Mouse (Mus musculus) ES-E14 (cell line): ENCODE data around the gene Ubtd2.

Experiments used
- CHD2 ChIP-seq: IDR thresholded peaks from 2 replicates; pipeline ENCODE4 v1.6.1; 2014; ENCODE audit warnings: mild to moderate bottlenecking, low read depth, low read length, inconsistent platforms
- HCFC1 ChIP-seq: IDR thresholded peaks from 2 replicates; pipeline ENCODE4 v1.6.1; 2012; ENCODE audit warnings: low read length, inconsistent platforms, borderline replicate concordance; ENCODE audit not compliant: insufficient read depth
- MAFK ChIP-seq: IDR thresholded peaks from 2 replicates; pipeline ENCODE4 v1.6.1; 2014; ENCODE audit warnings: mild to moderate bottlenecking, low read depth, low read length, inconsistent platforms; ENCODE audit not compliant: insufficient read depth
- ZC3H11A ChIP-seq: IDR thresholded peaks from 2 replicates; pipeline ENCODE4 v1.6.1; 2012; ENCODE audit warnings: low read depth, mild to moderate bottlenecking, inconsistent platforms, low read length, borderline replicate concordance
- ZNF384 ChIP-seq: IDR thresholded peaks from 2 replicates; pipeline ENCODE4 v1.6.1; 2012; ENCODE audit warnings: low read depth, low read length, inconsistent platforms

DNA sequence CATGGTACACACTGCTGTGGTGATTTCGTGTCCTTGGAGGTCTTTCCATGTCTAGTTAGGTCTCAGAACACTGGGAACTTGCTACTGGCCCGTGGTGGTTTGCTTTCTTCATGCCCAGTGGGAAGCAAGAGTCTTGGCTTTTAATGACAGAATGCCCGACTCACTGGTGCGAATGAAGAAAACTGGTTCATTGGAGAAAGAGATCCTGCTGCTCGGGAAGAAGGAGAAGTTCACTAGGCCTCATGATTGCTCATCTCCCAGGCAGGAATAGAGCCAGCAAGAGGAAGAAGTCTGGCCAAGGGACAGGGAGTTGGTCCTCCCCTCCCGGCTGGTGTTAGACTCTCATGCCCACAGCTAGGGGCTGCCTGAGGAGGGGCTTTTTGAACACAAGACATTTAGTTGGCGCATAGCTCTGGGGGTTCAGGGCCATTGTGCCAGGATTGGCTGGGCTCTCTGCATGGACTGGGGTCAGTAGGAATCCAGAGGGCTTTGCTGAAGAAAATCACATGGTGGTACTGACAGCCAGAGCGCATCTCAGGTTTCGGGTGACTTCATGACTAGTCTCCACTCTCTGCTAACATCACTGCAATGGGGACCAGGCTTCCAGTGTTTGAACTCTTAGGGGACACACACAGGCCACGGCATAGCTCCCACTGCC is 101.3 kb downstream of the Ubtd2 start:
- no peak for TF ChIP-seq ZC3H11A
- no peak for TF ChIP-seq CHD2
- no peak for TF ChIP-seq MAFK
- no peak for TF ChIP-seq ZNF384
- TF ChIP-seq HCFC1 = no peak
